Mouse (Mus musculus) fat pad, adult 2 months (tissue): Measurements from ENCODE around the gene Cox6b2.

Experiments used
- DNase-seq: peaks from one replicate; pipeline ENCODE4 v3.0.0-alpha.2; 2011; ENCODE audit warnings: low read depth, low spot score; ENCODE audit errors: extremely low read depth

Gene Cox6b2

DNA sequence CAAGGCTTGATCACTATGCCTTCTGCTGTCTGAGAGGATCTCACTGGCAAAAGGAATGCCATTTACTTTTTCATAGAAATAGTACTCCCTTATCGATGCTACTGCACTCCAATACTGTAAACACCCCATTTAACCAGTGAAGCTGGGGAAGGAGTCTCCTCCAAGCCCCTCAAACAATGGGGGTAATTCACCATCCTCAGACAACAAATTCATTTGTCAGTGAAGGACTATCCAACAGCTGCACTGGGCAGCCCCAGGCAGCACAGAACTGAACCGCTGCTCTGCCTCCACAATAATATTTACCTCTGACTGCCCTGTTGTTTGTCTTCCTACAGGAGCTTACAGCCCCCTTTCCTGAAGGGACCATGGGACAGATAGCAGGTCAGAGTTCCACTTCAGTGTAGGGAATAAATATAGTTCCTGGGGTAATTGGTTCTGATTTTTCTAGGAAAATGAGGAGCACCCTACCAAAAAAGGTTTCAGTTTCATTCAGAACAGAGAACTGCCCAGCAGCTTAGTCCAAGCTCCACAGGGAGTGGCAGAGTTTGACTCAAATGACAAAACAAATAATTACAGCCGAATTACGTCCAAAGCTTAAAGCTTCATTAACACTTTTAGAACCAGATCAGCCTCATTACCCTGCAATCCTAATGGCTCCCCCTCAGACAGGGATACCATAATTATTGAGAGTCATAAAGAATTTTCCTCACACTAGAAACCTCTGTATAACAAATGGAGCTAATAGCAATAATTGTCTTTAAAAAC, 12.2 kb upstream of the Cox6b2 start:
- DNase-seq: no peak

DNA sequence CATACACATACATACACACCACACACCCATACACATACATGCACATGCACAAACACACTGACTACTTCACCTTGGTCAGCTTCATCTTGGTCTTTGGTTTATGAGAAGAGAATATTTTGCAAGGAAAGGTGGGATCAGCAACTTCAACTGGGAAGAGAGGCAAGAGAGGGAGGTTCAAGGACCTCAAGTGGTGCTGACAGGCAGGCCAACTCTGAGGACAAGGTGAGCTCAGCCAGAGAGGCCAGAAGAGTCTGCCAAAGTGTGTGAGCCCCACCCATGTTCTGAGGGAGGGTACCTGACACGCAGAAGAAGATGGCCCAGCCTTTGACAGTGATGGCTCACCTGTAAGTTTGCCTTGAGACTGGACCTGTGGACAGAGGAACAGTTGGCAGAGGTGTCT, 6.8 kb upstream of the Cox6b2 start:
- DNase-seq: no peak

DNA sequence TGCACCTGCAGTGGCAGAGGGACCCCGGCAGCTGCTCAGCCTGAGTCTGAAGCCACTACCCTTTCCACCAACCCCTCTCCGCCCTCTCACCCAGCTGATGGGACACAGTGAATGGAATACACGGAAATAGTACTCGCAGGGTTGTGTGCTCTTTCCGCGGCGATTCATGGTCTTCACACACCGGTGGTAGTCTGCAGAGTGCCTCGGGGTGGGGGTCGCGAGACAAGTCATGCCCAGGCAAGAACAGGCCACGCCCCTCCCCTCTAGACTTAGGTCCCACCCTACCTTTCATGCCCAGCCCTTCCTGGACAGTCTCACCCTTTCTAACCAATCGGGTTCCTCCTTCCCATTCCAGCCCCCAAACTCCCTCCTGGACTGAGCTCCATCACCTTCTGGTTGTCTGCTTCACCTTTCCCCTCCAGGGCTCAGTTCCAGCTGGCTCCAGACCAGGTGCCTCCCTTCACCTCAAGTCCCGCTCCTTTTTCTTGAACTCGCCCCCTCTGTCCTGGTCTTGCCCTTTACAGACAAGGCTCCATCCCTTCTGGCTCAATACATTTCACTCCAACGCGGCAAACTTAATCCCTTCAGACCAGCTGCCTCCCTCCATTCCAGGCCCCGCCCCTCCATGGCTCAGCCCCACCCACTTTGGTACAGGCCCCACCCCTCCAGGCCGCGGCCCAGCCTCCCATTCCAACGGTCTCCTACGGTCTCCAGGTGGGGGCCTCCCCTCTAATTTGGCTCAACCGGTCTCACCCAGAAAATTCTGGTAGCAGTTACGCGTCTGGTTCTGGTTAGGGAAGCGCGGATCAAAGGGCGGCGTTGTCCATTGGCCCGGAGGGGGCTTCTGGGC, 698 bp downstream of the Cox6b2 start:
- DNase-seq: no peak

DNA sequence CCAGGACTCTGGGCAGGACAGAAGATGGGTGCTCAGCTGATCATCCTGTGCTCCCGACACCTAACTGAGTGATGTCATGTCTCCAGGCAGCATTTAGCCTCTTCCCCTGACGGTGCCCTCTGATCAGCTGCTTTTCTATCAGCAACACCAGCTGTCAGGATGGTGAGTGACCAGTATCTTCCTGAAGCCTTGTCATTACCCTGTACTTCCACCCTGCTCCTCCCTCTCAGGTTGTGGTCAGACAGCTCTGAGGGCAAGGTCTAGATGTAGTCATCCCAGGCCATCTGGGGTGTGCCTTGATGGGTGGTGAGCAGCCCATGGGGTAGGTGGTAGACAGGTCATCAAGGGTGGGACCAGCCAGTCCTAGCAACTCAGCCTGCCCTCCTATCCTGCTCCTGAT, 3.7 kb downstream of the Cox6b2 start:
- no peak for DNase-seq

DNA sequence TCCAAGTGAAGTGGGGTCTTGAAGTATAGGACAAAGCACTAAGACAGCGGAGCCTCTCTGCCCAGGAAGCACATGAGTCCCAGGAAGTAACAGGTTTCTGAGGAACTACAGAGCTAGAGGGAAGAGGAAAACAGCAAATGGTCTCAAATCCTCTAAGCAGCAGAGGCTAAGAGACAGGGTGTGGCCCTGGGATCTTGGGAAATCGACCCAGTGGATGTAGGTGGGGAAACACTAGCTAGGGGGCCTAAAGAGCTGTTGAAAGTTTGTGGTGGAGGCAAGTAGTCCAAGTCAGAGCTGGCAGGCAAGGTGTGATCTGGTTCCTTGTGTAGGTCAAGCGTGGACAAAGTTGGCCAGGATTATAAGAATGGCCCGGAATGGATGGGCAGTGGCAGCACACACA, 4.6 kb downstream of the Cox6b2 start:
- no peak for DNase-seq

DNA sequence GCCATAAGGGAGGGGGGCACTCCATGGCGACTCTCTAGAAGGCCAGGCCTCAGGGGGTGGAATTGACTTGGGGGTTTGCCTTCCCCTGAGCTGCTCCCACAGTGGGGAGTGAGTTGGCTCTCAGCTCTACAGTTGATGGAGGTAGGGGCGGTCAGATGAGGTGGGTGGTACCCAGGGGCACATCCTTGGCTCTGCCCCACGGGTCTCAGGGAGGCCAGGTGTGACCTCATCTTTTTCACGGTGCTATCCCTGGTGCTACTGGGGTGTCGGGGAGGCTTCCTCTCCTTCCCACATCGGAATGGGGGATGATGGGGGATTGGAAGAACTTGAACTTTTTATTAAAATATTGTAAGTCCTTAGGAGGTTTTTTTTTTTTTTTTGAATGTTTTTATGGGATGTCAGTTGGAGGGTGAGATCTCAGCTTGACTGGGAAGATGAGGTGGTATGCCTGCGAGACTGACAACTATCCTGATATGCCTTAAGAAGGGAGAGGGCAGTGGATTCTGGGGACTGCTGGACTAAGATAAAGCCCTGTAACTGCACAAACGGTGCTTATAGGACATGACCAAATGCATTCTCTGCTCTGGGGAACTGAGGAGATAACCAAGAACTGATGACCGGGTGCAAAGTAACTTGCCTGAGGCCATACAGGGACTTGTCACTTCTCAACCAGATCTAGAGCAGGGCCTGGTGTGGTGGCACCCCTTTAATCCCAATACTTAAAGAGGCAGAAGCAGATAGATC, 5.6 kb downstream of the Cox6b2 start:
- DNase-seq: no peak

DNA sequence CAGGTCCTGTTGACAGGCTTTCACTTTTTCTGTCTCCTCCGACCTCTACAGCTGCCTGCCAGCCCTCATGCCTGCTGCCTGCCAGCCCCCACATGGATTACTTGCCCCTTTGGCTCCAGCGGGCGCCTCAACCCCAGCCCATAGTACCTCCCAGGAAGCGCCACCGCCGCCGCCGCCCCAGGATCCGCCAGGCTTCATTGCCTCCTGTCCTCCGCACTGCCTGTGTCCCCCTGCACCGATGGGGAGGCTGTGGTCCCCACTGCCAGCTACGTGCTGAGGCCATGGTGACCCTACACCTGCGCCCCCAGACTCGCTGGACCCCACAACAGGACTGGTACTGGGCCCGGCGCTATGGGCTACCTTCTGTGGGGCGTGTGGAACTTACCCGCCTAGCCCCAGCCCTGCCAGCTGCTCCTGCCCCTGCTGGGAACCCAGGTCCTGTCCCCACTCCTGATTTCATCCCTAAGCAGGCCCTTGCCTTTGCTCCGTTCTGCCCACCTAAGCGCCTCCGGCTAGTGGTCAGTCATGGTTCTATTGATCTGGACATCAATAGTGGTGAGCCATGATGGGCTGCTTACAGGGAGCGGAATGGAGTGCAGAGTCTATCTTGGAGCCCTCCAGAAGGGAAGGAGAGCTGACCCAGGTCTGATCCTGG, 6.4 kb downstream of the Cox6b2 start:
- DNase-seq: no peak

DNA sequence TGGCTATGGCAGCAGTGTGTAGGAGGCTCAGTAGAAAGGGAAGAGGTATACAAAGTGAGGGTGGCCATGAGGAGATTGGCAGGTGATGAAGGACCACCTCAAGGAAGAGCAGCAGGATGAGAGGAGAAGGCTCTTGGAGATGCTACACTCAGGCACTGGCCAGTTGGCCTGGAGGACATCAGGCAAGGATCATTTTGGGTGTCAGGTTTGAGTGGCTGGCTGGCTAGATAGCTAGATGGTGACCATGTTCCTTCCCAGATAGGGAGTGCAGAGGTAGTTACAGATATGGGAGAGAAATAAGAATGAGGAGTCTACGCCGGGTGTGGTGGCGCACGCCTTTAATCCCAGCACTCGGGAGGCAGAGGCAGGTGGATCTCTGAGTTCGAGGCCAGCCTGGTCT, 8.0 kb downstream of the Cox6b2 start:
- DNase-seq: no peak

DNA sequence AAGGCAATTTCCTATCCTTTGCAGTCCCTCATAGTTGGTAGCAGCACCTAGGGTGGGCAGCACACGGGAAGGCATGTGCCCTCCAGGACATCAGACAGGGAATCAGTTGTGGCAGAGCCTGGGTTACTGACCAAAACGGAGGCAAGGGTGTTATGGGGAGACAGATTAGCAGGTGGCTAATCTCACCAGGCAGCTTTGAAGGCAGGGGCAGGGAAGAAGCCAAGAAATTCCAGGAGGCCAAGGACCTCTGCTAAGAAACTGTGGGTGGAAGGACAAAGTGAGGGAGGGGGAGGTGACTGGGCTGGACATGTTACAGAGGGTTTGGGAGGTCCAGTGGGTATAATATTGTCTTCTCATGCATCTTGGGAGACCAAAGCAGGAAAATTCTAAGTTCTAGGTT, 9.5 kb downstream of the Cox6b2 start:
- no peak for DNase-seq

DNA sequence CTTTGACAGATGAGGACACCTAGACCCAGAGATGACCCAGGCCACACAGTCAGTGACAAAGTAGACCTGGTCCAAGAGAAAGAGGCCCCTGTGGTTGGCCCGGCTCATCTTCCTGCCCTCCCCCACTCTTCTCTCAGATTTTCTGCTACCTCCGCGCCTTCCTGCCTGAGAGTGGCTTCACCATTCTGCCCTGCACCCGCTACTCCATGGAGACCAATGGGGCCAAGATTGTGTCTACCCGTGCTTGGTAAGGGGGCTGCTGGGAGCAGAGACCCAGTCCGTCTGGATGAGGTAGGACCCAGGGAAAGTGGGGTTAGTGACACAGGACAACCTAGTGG, 10.4 kb downstream of the Cox6b2 start:
- DNase-seq: no peak

DNA sequence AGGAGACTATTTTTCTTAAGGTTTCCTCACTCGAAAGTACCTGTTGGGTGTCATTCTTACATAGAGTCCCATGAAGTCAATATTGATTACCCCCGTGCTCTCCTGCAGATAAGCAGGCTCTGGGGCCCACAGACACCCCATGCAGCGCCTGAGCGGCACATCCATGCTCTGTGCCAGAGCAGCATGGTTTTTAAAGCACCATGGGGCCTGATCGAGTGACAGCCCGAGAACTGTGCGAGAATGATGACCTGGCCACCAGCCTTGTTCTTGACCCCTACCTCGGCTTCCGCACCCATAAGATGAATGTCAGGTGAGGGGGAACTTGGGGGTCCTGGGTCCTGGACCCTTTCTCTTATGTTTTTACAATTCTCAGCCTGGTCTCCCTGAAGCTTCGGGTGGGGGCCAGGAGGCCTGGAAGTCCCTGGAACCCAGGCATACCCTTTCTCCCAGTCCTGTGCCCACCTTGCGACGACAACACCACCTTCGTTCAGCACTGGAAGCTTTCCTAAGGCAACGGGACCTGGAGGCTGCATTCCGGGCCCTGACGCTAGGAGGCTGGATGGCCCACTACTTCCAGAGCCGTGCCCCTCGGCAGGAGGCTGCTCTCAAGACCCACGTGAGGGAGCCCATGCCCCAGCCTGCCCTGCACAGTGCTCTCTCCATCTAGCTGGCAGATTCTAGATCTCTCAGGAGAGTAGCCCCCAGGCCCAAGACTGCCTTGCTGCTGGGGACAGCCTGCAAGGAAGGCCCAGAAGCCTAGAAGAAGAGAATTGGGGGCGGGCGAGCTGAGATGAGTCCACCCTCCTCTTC, 11.0 kb downstream of the Cox6b2 start:
- no peak for DNase-seq

DNA sequence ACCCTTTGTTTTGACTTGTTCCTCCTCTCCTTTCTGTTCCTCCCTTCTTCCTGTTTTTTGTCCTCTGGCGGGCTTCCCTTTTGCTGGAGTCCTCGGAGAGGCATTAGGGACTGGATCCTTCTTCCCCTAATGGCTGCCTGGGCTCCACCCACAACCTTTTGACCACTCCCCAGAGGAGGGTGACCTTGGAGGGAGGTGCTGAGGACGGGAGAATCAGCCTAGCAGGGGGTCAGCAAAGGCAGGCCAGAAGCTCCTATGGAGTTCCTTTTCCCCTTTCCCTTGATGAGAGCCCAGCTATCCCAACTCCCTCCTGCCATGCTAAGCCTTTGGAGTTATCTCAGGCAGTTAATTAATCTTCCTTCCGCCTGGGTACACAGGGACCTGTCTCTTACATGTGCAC, 11.7 kb downstream of the Cox6b2 start:
- no peak for DNase-seq

DNA sequence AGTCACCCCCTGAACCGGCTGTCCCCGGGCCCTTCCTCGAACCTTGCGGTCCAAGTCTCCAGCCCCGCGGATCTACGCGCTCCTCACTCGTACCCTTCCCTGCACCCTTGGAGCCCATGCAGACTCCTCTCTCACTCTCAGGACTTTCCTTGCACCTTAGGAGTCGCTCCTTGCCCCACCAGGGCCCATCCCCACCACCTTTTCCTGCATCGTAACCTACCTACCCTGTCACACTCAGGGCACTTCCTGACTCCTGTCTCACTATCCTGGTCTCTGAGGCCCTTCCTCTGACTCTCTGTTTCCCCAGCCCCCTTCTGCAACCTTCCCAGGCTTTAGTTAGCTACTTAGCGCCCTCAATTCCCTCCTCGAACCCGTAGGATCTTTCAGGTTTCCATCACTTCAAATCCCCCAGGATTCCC, 12.6 kb downstream of the Cox6b2 start:
- DNase-seq: no peak

DNA sequence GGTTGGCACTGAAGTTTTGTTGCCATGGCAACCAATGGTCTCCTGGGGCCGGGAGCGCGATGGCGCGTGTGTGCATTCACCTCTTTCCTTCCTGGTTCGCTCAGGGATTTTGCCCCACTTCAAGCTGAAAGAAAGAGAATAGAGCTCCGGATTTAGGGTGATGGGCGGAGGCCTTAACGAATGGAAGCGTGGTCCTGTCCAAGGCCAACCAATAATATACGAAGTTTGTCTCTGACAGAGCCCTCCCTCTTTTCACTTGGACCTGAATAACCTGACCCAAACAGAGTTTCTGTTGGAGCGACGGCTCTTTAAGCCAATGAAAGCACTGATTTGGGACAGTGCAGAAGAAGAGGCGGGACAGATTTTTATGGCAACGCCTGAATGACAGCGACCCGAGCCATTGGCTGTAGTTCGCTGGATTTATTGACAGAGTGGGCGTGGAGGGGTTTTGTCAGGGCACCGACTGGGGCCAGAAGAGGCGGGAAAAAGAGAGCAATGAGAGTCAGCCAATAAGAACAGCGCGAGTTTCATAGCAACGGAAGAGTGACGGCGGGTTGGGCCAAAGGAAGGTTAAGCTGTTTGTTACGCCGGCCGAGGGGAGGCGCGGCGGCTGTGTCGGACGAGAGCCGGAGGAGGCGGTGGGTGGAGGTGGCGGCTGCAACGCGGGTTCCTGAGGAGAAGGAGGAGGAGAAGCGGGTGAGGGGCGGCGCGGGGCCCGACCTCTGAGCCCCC, 13.2 kb downstream of the Cox6b2 start, which contains the start of gene Kmt5c:
TSS of gene Kmt5c (plus strand) at position 572 of the 732 bp plus-strand sequence.
- DNase-seq: peak; percentile 100

DNA sequence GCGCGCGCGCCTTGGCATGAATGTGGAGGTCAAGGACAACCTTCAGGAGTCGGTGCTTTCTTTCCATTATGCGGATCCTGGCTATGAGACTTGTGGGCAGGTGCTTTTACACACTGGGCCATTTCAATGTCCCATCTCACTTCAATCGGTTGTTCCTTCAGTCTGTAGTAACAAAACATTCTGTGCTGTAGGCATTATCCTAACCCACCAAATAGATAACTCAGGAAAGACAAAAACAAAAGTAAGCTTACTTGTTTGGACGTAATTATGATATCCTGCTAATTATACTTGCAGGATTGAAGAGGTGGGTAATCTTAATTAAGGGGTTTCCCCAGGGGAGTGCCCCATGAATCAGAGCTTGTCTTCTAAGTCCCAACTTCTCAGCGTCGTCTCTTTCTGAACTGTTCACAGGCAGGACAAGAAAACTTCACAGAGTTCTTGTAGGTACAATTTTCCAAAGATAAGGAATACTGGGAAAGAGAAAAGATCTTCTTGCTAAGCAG, 13.8 kb downstream of the Cox6b2 start:
- DNase-seq: no peak

DNA sequence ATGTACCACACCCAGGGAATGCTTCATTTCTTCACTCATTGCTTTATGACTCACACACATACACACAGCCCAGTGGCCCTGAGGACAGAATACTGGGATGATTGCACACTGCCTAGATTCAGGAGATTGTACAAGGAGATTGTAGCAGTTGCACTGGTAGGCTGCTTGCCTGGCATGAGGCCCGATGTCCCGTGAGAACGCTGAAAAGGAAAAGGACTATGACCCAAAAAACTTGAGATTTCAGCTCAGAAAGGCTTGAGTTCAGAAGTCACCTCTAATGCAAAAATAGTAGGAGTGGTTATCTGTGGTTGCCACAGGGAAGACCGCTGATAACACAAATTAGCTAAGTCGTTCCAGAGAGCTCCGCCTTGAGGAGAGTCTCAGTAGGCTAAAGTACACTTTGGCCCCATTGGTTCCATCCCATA, 19.9 kb downstream of the Cox6b2 start:
- peak; percentile 65 for DNase-seq

DNA sequence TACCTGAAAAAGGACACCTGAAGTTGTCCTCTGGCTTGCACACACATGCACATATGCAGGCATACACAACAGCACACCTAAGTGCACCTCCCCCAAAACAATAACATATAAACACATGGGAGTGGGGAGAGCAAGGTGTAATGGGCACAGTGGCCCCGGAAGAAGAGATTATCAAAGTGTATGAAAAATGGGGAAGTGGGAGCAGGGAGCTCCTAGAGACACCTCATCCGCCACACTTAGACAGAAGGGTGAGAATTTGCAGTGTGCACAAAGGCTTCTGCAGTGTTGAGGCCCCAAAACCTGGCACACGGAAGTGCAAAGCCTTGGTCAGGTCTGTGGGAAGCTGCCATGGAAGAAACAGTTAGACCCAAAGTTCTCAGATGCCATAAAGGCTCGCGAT, 21.8 kb downstream of the Cox6b2 start:
- DNase-seq: no peak

DNA sequence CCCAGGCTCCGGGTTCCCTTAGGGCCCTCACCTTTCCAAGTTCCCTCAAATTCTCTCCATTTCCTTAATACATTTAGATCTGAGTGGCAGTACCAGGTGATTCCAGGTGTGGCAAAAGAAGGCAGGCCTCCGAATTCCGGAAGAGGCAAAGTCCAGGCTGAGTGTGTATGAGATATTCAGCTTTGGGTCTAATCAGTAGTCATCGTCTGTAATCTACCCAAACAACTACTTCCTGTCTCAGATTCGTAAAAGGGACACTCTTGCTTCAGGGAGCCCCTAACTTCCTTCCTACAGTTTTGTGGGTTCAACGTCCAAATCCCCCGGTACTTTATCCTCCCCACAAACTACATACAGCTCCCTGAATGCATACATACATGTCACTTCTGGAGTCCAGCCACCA, 27.7 kb downstream of the Cox6b2 start, which contains the start of gene Tmem150b:
TSS of gene Tmem150b (minus strand) at position 81 of the 400 bp plus-strand sequence.
- no peak for DNase-seq

DNA sequence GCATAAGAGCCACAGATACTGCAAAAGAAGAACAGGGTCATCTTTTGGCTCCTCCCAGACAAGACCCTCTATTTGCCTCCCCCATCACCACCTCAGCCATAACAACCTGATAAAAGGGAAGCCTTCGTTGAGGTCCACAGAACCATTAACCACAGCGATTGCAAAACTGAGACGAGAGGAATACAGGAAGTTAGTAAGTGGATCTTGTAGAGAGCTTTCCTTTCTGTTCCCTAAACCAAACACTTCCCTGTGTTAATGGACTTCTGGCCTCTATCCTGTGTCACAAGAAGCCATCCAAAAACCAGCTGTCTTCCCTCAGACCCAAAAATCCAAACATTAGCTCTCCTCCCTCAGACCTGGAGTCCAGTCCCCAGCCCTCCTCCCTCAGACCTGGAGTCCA, 28.5 kb downstream of the Cox6b2 start:
- no peak for DNase-seq
